Mouse (Mus musculus) cerebellum, postnatal 14 days (tissue): Measurements from ENCODE around the gene Timm29.

Source experiments
- DNase-seq, 2 experiments: peaks; one replicate each; pipeline ENCODE4 v3.0.0; 2021; ENCODE audit warnings: mixed read lengths in 2 of 2

The Timm29 gene

GRCm38 (mm10) chr9:21620229-21620628 lies 27.7 kb downstream of the Timm29 start:
- DNase-seq = no peak

- DNase-seq = no peak
These were observed 30.2 kb downstream of the Timm29 start for GRCm38 (mm10) chr9:21622676-21623075.

- no peak for DNase-seq
These were observed 33.1 kb downstream of the Timm29 start for GRCm38 (mm10) chr9:21625342-21626339.

- no peak for DNase-seq
These were observed 34.0 kb downstream of the Timm29 start for GRCm38 (mm10) chr9:21626571-21626970.

GRCm38 (mm10) chr9:21627145-21627795 lies 34.7 kb downstream of the Timm29 start:
- no peak for DNase-seq

GRCm38 (mm10) chr9:21630673-21631072 lies 38.2 kb downstream of the Timm29 start:
- peak; percentile 65 to 72 for DNase-seq

- DNase-seq = no peak
These were observed 40.6 kb downstream of the Timm29 start for GRCm38 (mm10) chr9:21633106-21633505.

- DNase-seq = peak; percentile 52 to 67
These were observed 43.1 kb downstream of the Timm29 start for GRCm38 (mm10) chr9:21635639-21636038.

GRCm38 (mm10) chr9:21639031-21639430 lies 46.5 kb downstream of the Timm29 start:
- peak in 1 of 2 experiments; percentile 46 for DNase-seq
